Mouse (Mus musculus) midbrain, embryonic 15.5 days (tissue): ENCODE measurements around the gene Paox. TPM values are rescaled to one million over a fixed set of nuclear protein-coding genes. Genes with fewer than 3 reads are reported as not detected.

Source experiments
- polyA plus RNA-seq: library from polyadenylated mRNA; unstranded; fragments of >200 nt; fragmentation: Nextera tagmentation; extraction: Ambion mirVana; gene quantifications from 2 replicates; pipeline ENCODE4 v1.2.1, GENCODE M21; 2015

The Paox gene
- polyA plus RNA-seq, 1 experiment from 2014 or later = 7.4 TPM

Other genes with a start within 250 kb of the Paox start
- 20.2 and 22.4 TPM in 2 replicates for gene Kndc1, start 221.1 kb upstream of the Paox start, polyA plus RNA-seq
- gene Utf1, start 172.0 kb upstream of the Paox start, polyA plus RNA-seq = not detected in 2 replicates
- 0.83 and 1.3 TPM in 2 replicates for gene 6430531B16Rik, start 137.0 kb upstream of the Paox start, polyA plus RNA-seq
- gene Adam8, start 123.2 kb upstream of the Paox start, polyA plus RNA-seq = 4.5 TPM in 2 replicates
- 56.6 and 58.0 TPM in 2 replicates for gene Zfp511, start 79.4 kb upstream of the Paox start, polyA plus RNA-seq
- gene Tubgcp2, start 79.1 kb upstream of the Paox start, polyA plus RNA-seq = 61.3 and 62.6 TPM in 2 replicates
- 1.2 TPM in 2 replicates for gene Msx3, start 66.7 kb upstream of the Paox start, polyA plus RNA-seq
- 277 and 280 TPM in 2 replicates for gene Caly, start 33.3 kb upstream of the Paox start, polyA plus RNA-seq
- not detected in 2 replicates for gene Prap1, start 22.4 kb upstream of the Paox start, polyA plus RNA-seq
- 33.7 and 34.1 TPM in 2 replicates for gene Fuom, start 13.4 kb upstream of the Paox start, polyA plus RNA-seq
- 107 and 108 TPM in 2 replicates for gene Echs1, start 677 bp downstream of the Paox start, polyA plus RNA-seq
- 32.4 and 34.8 TPM in 2 replicates for gene Mtg1, start 21.8 kb downstream of the Paox start, polyA plus RNA-seq
- gene Sprn, start 39.1 kb downstream of the Paox start, polyA plus RNA-seq = 23.7 and 25.5 TPM in 2 replicates
- gene Olfr522, start 49.0 kb downstream of the Paox start, polyA plus RNA-seq = not detected in 2 replicates
- gene Olfr523, start 57.4 kb downstream of the Paox start, polyA plus RNA-seq = not detected in 2 replicates
- not detected in 2 replicates for gene Olfr524, start 90.2 kb downstream of the Paox start, polyA plus RNA-seq
- gene Cd163l1, start 102.5 kb downstream of the Paox start, polyA plus RNA-seq = not detected in 2 replicates
- gene 5830411N06Rik, start 131.5 kb downstream of the Paox start, polyA plus RNA-seq = not detected in 2 replicates
- not detected in 2 replicates for gene Olfr525, start 205.1 kb downstream of the Paox start, polyA plus RNA-seq
- not detected in 2 replicates for gene Olfr527, start 218.2 kb downstream of the Paox start, polyA plus RNA-seq
- gene Olfr60, start 245.9 kb downstream of the Paox start, polyA plus RNA-seq = not detected in 2 replicates